Mouse (Mus musculus): ENCODE results near the gene Suco.

DNA sequence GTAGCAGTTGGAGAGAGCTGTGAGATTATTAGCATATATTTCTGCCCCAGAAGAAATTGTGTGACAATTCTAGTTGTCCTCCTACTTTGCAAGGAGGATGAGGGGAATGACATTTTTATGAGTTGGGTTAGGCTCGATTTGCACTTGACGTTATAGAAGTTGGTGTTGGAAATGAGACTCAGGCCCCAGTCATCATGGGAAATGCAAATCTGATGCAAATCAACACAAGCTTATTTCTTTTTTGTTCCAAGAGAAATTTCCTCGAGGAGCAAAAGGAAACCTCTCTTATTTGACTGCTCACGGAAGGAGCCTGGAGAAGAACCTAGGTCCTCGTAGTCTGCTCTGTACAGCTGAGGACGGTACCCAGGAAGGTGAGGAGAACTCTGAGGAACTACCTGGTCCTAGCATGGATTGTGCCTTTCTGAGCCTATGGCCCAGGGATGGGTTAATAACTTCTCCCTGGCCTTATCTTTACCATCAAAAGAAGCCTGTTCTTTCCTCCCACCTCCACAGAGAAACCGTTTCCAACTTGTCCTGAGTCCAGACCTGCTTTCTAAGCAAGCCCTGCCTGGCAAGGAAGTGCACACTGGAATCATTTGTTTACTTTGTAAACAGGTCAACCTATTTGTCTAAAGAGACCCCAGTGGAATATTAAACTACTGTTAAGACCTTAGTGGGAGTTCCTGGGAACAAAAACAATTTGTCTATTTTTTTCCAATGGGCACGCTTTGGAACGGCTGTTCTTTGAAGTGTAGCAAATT lies 26.4 kb upstream of the Suco start:
- TF ChIP-seq POLR2A (IDR thresholded peaks at IDR 0.05; ENCODE audit: extremely low read depth, insufficient read depth, low read length) = no peak
- no peak for TF ChIP-seq CTCF (IDR thresholded peaks at IDR 0.05; ENCODE audit: extremely low read depth, insufficient read depth, low read length)
